Mouse (Mus musculus): ENCODE results near the gene Arpc1a. TPM values are rescaled to one million over a fixed set of nuclear protein-coding genes. Genes with fewer than 3 reads are reported as not detected.
"Not testable (repeated sequence)": the region's sequence is repeated elsewhere in the genome, so short reads cannot be mapped to it uniquely, and the experiment has no call there.

Gene Arpc1a
- polyA plus RNA-seq, 1 experiment from 2014 or later, result 241 TPM

GRCm38 (mm10) chr5:145098340-145098821 is 14.8 kb downstream of the Arpc1a start:
- no peaks in the 10 kb centered on the region for H3K27me3 ChIP-seq (replicated peaks; ENCODE audit: control insufficient read depth, insufficient read depth, low read length)
- no peak overlapping the region for H3K9ac ChIP-seq (ENCODE audit: low read length)
- peaks cover 96% of the 10 kb centered on the region for H3K36me3 ChIP-seq (ENCODE audit: control insufficient read depth, insufficient read depth, low read length)
- no peak overlapping the region for H3K4me3 ChIP-seq (ENCODE audit: low read depth, low read length)
- no peaks in the 10 kb centered on the region for H3K9me3 ChIP-seq (replicated peaks; ENCODE audit: control insufficient read depth, low read length)
- H3K4me2 ChIP-seq (ENCODE audit: low read length), result no peak overlapping the region
- ATAC-seq (no peak), DNase-seq (ENCODE audit: low spot score) (no peak)
- no peaks in the 10 kb centered on the region for H3K4me1 ChIP-seq (ENCODE audit: control insufficient read depth, insufficient read depth, low read length)
- 93% methylated on average over 10 of the region's 10 CpGs for whole genome bisulfite sequencing
- H3K27ac ChIP-seq (ENCODE audit: low read depth, low read length), result no peak overlapping the region

GRCm38 (mm10) chr5:145100960-145101359 is 17.3 kb downstream of the Arpc1a start:
- Histone ChIP-seq H3K36me3 (ENCODE audit: control insufficient read depth, insufficient read depth, low read length) (peaks cover 96% of the 10 kb centered on the region), H3K27me3 (replicated peaks; ENCODE audit: control insufficient read depth, insufficient read depth, low read length) (no peaks in the 10 kb centered on the region), H3K9me3 (replicated peaks; ENCODE audit: control insufficient read depth, low read length) (no peaks in the 10 kb centered on the region), H3K9ac (ENCODE audit: low read length) (no peak overlapping the region), H3K4me2 (ENCODE audit: low read length) (no peak overlapping the region), H3K27ac (ENCODE audit: low read depth, low read length) (no peak overlapping the region), H3K4me3 (ENCODE audit: low read depth, low read length) (no peak overlapping the region), H3K4me1 (ENCODE audit: control insufficient read depth, insufficient read depth, low read length) (no peaks in the 10 kb centered on the region)
- ATAC-seq (no peak), DNase-seq (ENCODE audit: low spot score) (no peak)
- 96% methylated on average over 9 of the region's 9 CpGs for WGBS

- not testable (repeated sequence) for H3K9me3 ChIP-seq (replicated peaks; ENCODE audit: control insufficient read depth, low read length); DNase-seq (ENCODE audit: low spot score); H3K9ac ChIP-seq (ENCODE audit: low read length); H3K27ac ChIP-seq (ENCODE audit: low read depth, low read length); ATAC-seq; H3K4me1 ChIP-seq (ENCODE audit: control insufficient read depth, insufficient read depth, low read length); H3K4me3 ChIP-seq (ENCODE audit: low read depth, low read length); H3K27me3 ChIP-seq (replicated peaks; ENCODE audit: control insufficient read depth, insufficient read depth, low read length); H3K4me2 ChIP-seq (ENCODE audit: low read length)
- H3K36me3 ChIP-seq (ENCODE audit: control insufficient read depth, insufficient read depth, low read length), result peaks cover 96% of the 10 kb centered on the region
- WGBS, result 97% methylated on average over 11 of the region's 11 CpGs
Observed at GRCm38 (mm10) chr5:145101451-145101850, 17.8 kb downstream of the Arpc1a start.

- Histone ChIP-seq H3K9ac (ENCODE audit: low read length) (no peak overlapping the region), H3K27me3 (replicated peaks; ENCODE audit: control insufficient read depth, insufficient read depth, low read length) (no peaks in the 10 kb centered on the region), H3K4me2 (ENCODE audit: low read length) (no peak overlapping the region), H3K4me3 (ENCODE audit: low read depth, low read length) (no peak overlapping the region), H3K36me3 (ENCODE audit: control insufficient read depth, insufficient read depth, low read length) (peaks cover 96% of the 10 kb centered on the region), H3K9me3 (replicated peaks; ENCODE audit: control insufficient read depth, low read length) (no peaks in the 10 kb centered on the region), H3K4me1 (ENCODE audit: control insufficient read depth, insufficient read depth, low read length) (no peaks in the 10 kb centered on the region), H3K27ac (ENCODE audit: low read depth, low read length) (no peak overlapping the region)
- WGBS, result 87% methylated on average over 4 of the region's 4 CpGs
- DNase-seq (ENCODE audit: low spot score) (no peak), ATAC-seq (no peak)
Observed at GRCm38 (mm10) chr5:145102706-145103105, 19.1 kb downstream of the Arpc1a start.

- 92% methylated on average over 9 of the region's 9 CpGs for WGBS
- no peak overlapping the region for H3K4me3 ChIP-seq (ENCODE audit: low read depth, low read length)
- peaks cover 96% of the 10 kb centered on the region for H3K36me3 ChIP-seq (ENCODE audit: control insufficient read depth, insufficient read depth, low read length)
- DNase-seq (ENCODE audit: low spot score) (no peak), ATAC-seq (no peak)
- H3K27me3 ChIP-seq (replicated peaks; ENCODE audit: control insufficient read depth, insufficient read depth, low read length), result no peaks in the 10 kb centered on the region
- H3K27ac ChIP-seq (ENCODE audit: low read depth, low read length), result no peak overlapping the region
- no peak overlapping the region for H3K9ac ChIP-seq (ENCODE audit: low read length)
- no peaks in the 10 kb centered on the region for H3K9me3 ChIP-seq (replicated peaks; ENCODE audit: control insufficient read depth, low read length)
- H3K4me2 ChIP-seq (ENCODE audit: low read length), result no peak overlapping the region
- no peaks in the 10 kb centered on the region for H3K4me1 ChIP-seq (ENCODE audit: control insufficient read depth, insufficient read depth, low read length)
Observed at GRCm38 (mm10) chr5:145104328-145104727, 20.7 kb downstream of the Arpc1a start.

GRCm38 (mm10) chr5:145105694-145106275 is 22.2 kb downstream of the Arpc1a start:
- WGBS, result 92% methylated on average over 9 of the region's 9 CpGs
- Histone ChIP-seq H3K4me1 (ENCODE audit: control insufficient read depth, insufficient read depth, low read length) (no peaks in the 10 kb centered on the region), H3K9ac (ENCODE audit: low read length) (no peak overlapping the region), H3K36me3 (ENCODE audit: control insufficient read depth, insufficient read depth, low read length) (peaks cover 96% of the 10 kb centered on the region), H3K27me3 (replicated peaks; ENCODE audit: control insufficient read depth, insufficient read depth, low read length) (no peaks in the 10 kb centered on the region), H3K4me2 (ENCODE audit: low read length) (no peak overlapping the region), H3K4me3 (ENCODE audit: low read depth, low read length) (no peak overlapping the region), H3K27ac (ENCODE audit: low read depth, low read length) (no peak overlapping the region), H3K9me3 (replicated peaks; ENCODE audit: control insufficient read depth, low read length) (no peaks in the 10 kb centered on the region)
- DNase-seq (ENCODE audit: low spot score), result no peak
- no peak for ATAC-seq

GRCm38 (mm10) chr5:145110401-145110800 is 26.8 kb downstream of the Arpc1a start:
- Histone ChIP-seq H3K27me3 (replicated peaks; ENCODE audit: control insufficient read depth, insufficient read depth, low read length) (peaks cover 7% of the 10 kb centered on the region; the same call in 1 of the 2 replicates), H3K9me3 (replicated peaks; ENCODE audit: control insufficient read depth, low read length) (no peaks in the 10 kb centered on the region), H3K4me2 (ENCODE audit: low read length) (no peak overlapping the region), H3K4me1 (ENCODE audit: control insufficient read depth, insufficient read depth, low read length) (0 out of 2 replicates have a peak, but pooled peaks cover 2% of the 10 kb centered on the region), H3K4me3 (ENCODE audit: low read depth, low read length) (no peak overlapping the region), H3K27ac (ENCODE audit: low read depth, low read length) (no peak overlapping the region), H3K9ac (ENCODE audit: low read length) (no peak overlapping the region), H3K36me3 (ENCODE audit: control insufficient read depth, insufficient read depth, low read length) (peaks cover 52% of the 10 kb centered on the region)
- 91% methylated on average over 6 of the region's 6 CpGs for WGBS
- no peak for DNase-seq (ENCODE audit: low spot score)
- ATAC-seq, result no peak

- Histone ChIP-seq H3K4me3 (ENCODE audit: low read depth, low read length) (no peak overlapping the region), H3K27me3 (replicated peaks; ENCODE audit: control insufficient read depth, insufficient read depth, low read length) (peaks cover 7% of the 10 kb centered on the region; the same call in 1 of the 2 replicates), H3K27ac (ENCODE audit: low read depth, low read length) (no peak overlapping the region), H3K4me2 (ENCODE audit: low read length) (no peak overlapping the region), H3K36me3 (ENCODE audit: control insufficient read depth, insufficient read depth, low read length) (peaks cover 30% of the 10 kb centered on the region), H3K4me1 (ENCODE audit: control insufficient read depth, insufficient read depth, low read length) (0 out of 2 replicates have a peak, but pooled peaks cover 2% of the 10 kb centered on the region), H3K9ac (ENCODE audit: low read length) (no peak overlapping the region), H3K9me3 (replicated peaks; ENCODE audit: control insufficient read depth, low read length) (no peaks in the 10 kb centered on the region)
- 86% methylated on average over 8 of the region's 8 CpGs for WGBS
- DNase-seq (ENCODE audit: low spot score), result no peak
- no peak for ATAC-seq
Observed at GRCm38 (mm10) chr5:145112566-145112965, 28.9 kb downstream of the Arpc1a start.

GRCm38 (mm10) chr5:145113416-145113815 is 29.8 kb downstream of the Arpc1a start:
- 0 out of 2 replicates have a peak, but pooled peaks cover 2% of the 10 kb centered on the region for H3K4me1 ChIP-seq (ENCODE audit: control insufficient read depth, insufficient read depth, low read length)
- no peaks in the 10 kb centered on the region for H3K9me3 ChIP-seq (replicated peaks; ENCODE audit: control insufficient read depth, low read length)
- H3K4me2 ChIP-seq (ENCODE audit: low read length), result peak overlapping the region; percentile 60; the same call in 1 of the 2 replicates
- no peak overlapping the region for H3K27ac ChIP-seq (ENCODE audit: low read depth, low read length)
- peaks cover 22% of the 10 kb centered on the region for H3K36me3 ChIP-seq (ENCODE audit: control insufficient read depth, insufficient read depth, low read length)
- H3K9ac ChIP-seq (ENCODE audit: low read length), result no peak overlapping the region
- WGBS, result 45% methylated on average over 2 of the region's 2 CpGs
- no peak overlapping the region for H3K4me3 ChIP-seq (ENCODE audit: low read depth, low read length)
- DNase-seq (ENCODE audit: low spot score) (no peak), ATAC-seq (no peak)
- peaks cover 7% of the 10 kb centered on the region; the same call in 1 of the 2 replicates for H3K27me3 ChIP-seq (replicated peaks; ENCODE audit: control insufficient read depth, insufficient read depth, low read length)

All from forebrain, embryonic 14.5 days (tissue).